Mouse (Mus musculus) neural tube, embryonic 13.5 days (tissue): ENCODE results near the gene Vamp9. TPM values are rescaled to one million over a fixed set of nuclear protein-coding genes. Genes with fewer than 3 reads are reported as not detected.
A peak's percentile ranks its signal among the peaks of the same experiment; 100 is the strongest.

ENCODE experiments used
- ATAC-seq: fragments of 200-750 bp; cut with Nextera tagmentation; 2 replicates; pipeline ENCODE4 v1.8.0; 2017; ENCODE audit warnings: low read depth, mild to moderate bottlenecking, moderate TSS enrichment, moderate library complexity
- H3K27ac ChIP-seq: fragments of 300-500 bp; sonication (generic); replicated peaks from 2 replicates; pipeline ENCODE4 v1.5.1; 2015; ENCODE audit warnings: moderate library complexity, mild to moderate bottlenecking, inconsistent platforms
- H3K27me3 ChIP-seq: fragments of 300-500 bp; sonication (generic); 2 replicates; pipeline ENCODE4 v1.6.1; 2015; ENCODE audit warnings: mild to moderate bottlenecking, inconsistent platforms
- H3K36me3 ChIP-seq: fragments of 300-500 bp; sonication (generic); 2 replicates; pipeline ENCODE4 v1.6.1; 2015; ENCODE audit warnings: mild to moderate bottlenecking, inconsistent platforms
- H3K4me1 ChIP-seq: fragments of 300-500 bp; sonication (generic); replicated peaks from 2 replicates; pipeline ENCODE4 v1.6.1; 2015; ENCODE audit warnings: inconsistent platforms
- H3K4me2 ChIP-seq: fragments of 300-500 bp; sonication (generic); 2 replicates; pipeline ENCODE4 v1.6.1; 2015; ENCODE audit warnings: inconsistent platforms, mild to moderate bottlenecking, moderate library complexity
- H3K4me3 ChIP-seq: fragments of 300-500 bp; sonication (generic); 2 replicates; pipeline ENCODE4 v1.5.1; 2015; ENCODE audit warnings: mild to moderate bottlenecking, inconsistent platforms
- H3K9ac ChIP-seq: fragments of 300-500 bp; sonication (generic); 2 replicates; pipeline ENCODE4 v1.6.1; 2015; ENCODE audit warnings: moderate library complexity, mild to moderate bottlenecking, inconsistent platforms
- H3K9me3 ChIP-seq: fragments of 300-500 bp; sonication (generic); 2 replicates; pipeline ENCODE4 v1.6.1; 2016; ENCODE audit warnings: inconsistent platforms
- WGBS: fragments of 180-500 bp; shearing (Covaris S2); methylation state at CpG from one replicate; pipeline ENCODE4 v1.1.7; 2015; 5-methylcytosine and 5-hydroxymethylcytosine counted together
- polyA plus RNA-seq: library from polyadenylated mRNA; unstranded; fragments of >200 nt; fragmentation: Nextera tagmentation; extraction: Ambion mirVana; gene quantifications from 2 replicates; pipeline ENCODE4 v1.2.1, GENCODE M21; 2015

Vamp9 gene
- 0.40 and 0.69 TPM in 2 replicates for polyA plus RNA-seq

DNA sequence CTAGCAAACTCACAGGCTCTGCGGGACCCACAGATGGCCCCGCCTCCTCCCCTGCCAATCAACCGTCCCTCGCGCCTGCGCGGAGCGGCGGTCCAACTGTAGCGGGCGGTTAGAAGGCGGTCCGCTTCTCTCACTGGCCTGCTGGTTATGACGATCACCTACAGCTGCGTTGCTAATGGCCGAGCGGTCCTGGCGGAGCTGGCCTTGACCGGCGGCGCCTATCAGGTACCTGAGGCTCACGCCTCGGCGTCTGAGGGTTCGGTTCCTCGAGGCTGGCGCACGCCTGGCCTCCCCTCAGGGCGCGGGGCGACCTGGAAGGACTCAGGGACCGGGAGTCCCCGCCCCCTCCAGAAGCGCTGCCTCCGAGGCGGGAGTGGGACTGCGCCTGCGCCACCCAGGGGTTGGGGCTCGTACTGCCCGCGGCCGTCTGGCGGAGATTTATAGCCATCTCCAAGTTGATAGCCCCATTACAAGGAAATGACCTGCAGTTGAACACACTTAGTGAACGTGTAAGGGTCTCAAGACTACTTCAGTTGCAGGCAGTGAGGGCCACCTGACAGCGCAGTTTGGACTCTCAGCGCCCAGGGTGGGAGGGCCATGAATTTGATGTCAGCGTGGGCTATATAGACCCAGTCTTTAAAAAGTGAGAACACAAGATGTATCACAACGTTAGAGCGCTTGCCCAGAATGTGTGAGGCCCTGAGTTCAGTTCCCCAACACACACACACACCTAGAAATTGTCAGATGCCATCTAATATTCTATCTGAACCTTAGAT lies at the start of gene Vamp9:
Gene Vamp9 (plus strand): TSS at position 74 of the 776 bp plus-strand sequence.
- Histone ChIP-seq H3K27me3 (no peaks in the 10 kb centered on the region), H3K36me3 (no peaks in the 10 kb centered on the region), H3K4me2 (peak within 1 kb of the TSS; percentile 55), H3K4me1 (peaks cover 5% of the 10 kb centered on the region; the same call in 1 of the 2 replicates), H3K27ac (peak within 1 kb of the TSS; percentile 89), H3K9ac (peak within 1 kb of the TSS; percentile 76), H3K4me3 (peak within 1 kb of the TSS; percentile 62), H3K9me3 (no peaks in the 10 kb centered on the region)
- WGBS: 5% methylated on average over 49 of the region's 49 CpGs
- ATAC-seq: peak; percentile 99

- Histone ChIP-seq H3K27ac (no peak overlapping the region), H3K4me2 (no peak overlapping the region), H3K9ac (no peak overlapping the region), H3K4me3 (no peak overlapping the region), H3K4me1 (no peaks in the 10 kb centered on the region; the same call in 1 of the 2 replicates), H3K36me3 (no peaks in the 10 kb centered on the region), H3K27me3 (no peaks in the 10 kb centered on the region), H3K9me3 (no peaks in the 10 kb centered on the region)
- no peak for ATAC-seq
- 41% methylated on average over 14 of the region's 14 CpGs for WGBS
Measured at GRCm38 (mm10) chr5:99857106-99857637, 48.9 kb upstream of the Vamp9 start.

- H3K36me3 ChIP-seq: no peaks in the 10 kb centered on the region
- no peak overlapping the region for H3K27ac ChIP-seq
- 54% methylated on average over 13 of the region's 13 CpGs for WGBS
Measured at GRCm38 (mm10) chr5:99859637-99860433, 46.2 kb upstream of the Vamp9 start.

DNA sequence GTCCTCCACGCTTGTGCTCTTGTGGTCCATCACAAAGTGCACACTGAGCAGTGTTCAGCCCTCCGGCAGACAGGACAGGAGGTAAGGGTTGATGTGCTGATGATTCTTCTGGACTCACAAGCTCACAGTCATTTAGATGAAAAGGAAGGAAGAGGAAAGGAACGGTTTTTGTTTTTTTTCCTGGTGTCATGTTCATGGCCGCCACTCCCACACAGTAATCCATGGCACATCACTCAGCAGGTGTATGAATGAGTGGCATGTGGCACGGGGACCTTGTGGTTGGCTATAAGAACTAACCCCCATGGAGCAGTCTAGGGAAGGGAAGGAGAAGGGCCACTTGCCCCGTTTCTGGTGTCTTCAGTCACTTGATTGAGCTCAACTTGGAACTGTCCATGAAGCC lies 44.2 kb upstream of the Vamp9 start:
- no peak for ATAC-seq
- Histone ChIP-seq H3K36me3 (no peaks in the 10 kb centered on the region), H3K27ac (no peak overlapping the region), H3K4me2 (no peak overlapping the region), H3K27me3 (no peaks in the 10 kb centered on the region), H3K4me3 (no peak overlapping the region), H3K9ac (no peak overlapping the region), H3K9me3 (no peaks in the 10 kb centered on the region), H3K4me1 (no peaks in the 10 kb centered on the region; the same call in 1 of the 2 replicates)
- WGBS: 86% methylated on average over 6 of the region's 6 CpGs

More at GRCm38 (mm10) chr5:99859637-99860433, 46.2 kb upstream of the Vamp9 start:
- ATAC-seq: no peak
- no peaks in the 10 kb centered on the region for H3K9me3 ChIP-seq
- H3K27me3 ChIP-seq: no peaks in the 10 kb centered on the region
- no peak overlapping the region for H3K9ac ChIP-seq
- H3K4me1 ChIP-seq: no peaks in the 10 kb centered on the region; the same call in 1 of the 2 replicates
- no peak overlapping the region for H3K4me2 ChIP-seq
- H3K4me3 ChIP-seq: no peak overlapping the region

DNA sequence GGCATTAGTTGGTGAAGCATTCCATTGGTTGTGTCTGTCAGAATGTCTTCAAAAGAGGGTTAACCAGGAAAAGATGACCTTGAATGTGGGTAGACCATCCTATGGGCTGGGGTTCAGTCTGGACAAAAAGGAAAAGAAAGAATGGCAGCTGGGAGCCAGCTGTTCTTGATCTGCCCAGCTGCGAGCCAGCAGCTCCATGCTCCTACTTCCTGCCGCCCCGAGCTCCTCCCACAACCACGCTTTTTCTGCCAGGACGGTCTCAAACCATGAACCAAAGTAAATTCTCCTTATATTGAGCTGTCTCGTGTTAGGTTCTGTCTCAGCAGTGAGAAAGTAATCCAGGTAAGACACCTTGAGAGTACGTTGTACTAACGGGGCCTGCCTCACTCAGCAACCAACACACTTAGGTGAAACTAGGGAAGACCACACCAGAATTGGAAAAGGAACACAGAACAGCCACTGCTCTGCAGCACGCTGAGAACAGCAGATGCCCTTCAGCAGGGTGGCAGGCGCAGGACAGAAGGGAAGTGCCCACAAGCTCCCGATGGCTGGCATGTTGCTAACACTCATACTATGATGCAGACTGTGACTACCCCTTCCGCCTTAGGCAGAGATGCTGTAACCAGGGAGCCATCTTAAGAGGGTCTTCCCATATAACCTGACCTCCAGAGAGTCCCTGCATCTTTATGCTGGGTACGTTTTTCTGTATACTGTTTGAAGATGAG lies 42.2 kb upstream of the Vamp9 start:
- H3K9ac ChIP-seq: no peak overlapping the region
- no peak overlapping the region for H3K4me2 ChIP-seq
- H3K27me3 ChIP-seq: no peaks in the 10 kb centered on the region
- ATAC-seq: no peak
- no peak overlapping the region for H3K27ac ChIP-seq
- no peaks in the 10 kb centered on the region for H3K4me1 ChIP-seq
- WGBS: 87% methylated on average over 13 of the region's 13 CpGs
- no peaks in the 10 kb centered on the region for H3K9me3 ChIP-seq
- no peak overlapping the region for H3K4me3 ChIP-seq
- H3K36me3 ChIP-seq: no peaks in the 10 kb centered on the region

DNA sequence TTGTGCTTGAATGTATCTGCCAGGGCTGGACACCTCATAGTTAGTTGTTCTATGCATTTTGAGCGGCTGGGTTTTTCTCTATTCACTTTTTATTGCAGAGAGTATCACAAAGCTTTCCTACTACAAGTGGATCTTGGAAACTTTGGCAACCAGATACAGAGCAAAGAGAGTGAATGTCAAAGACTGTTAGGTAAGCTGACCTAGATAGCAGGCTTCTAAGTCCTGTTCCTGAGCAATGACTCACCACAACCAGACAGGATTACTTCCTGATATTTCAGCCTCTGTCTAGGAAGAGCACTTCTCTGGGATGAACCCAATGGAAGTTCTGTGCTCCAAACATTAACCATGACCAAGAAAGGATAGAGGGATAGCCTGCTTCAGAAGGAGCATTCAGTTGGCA lies 40.3 kb upstream of the Vamp9 start:
- no peak overlapping the region for H3K4me2 ChIP-seq
- H3K4me3 ChIP-seq: no peak overlapping the region
- H3K27ac ChIP-seq: no peak overlapping the region
- no peaks in the 10 kb centered on the region for H3K4me1 ChIP-seq
- no peak overlapping the region for H3K9ac ChIP-seq
- no peaks in the 10 kb centered on the region for H3K9me3 ChIP-seq
- WGBS: 90% methylated on average over 1 of the region's 1 CpGs
- no peaks in the 10 kb centered on the region for H3K27me3 ChIP-seq
- no peaks in the 10 kb centered on the region for H3K36me3 ChIP-seq
- no peak for ATAC-seq

- no peak for ATAC-seq
- H3K36me3 ChIP-seq: no peaks in the 10 kb centered on the region
- no peak overlapping the region for H3K9ac ChIP-seq
- H3K9me3 ChIP-seq: no peaks in the 10 kb centered on the region
- H3K4me2 ChIP-seq: no peak overlapping the region
- no peak overlapping the region for H3K27ac ChIP-seq
- 90% methylated on average over 17 of the region's 17 CpGs for WGBS
- no peak overlapping the region for H3K4me3 ChIP-seq
- H3K4me1 ChIP-seq: peaks cover 5% of the 10 kb centered on the region
- no peaks in the 10 kb centered on the region for H3K27me3 ChIP-seq
Measured at GRCm38 (mm10) chr5:99868286-99868685, 37.8 kb upstream of the Vamp9 start.

- Histone ChIP-seq H3K4me1 (peaks cover 5% of the 10 kb centered on the region), H3K4me3 (no peak overlapping the region), H3K27ac (no peak overlapping the region), H3K4me2 (no peak overlapping the region), H3K27me3 (no peaks in the 10 kb centered on the region), H3K9me3 (no peaks in the 10 kb centered on the region), H3K36me3 (no peaks in the 10 kb centered on the region), H3K9ac (no peak overlapping the region)
- WGBS: 91% methylated on average over 9 of the region's 9 CpGs
- ATAC-seq: no peak
Measured at GRCm38 (mm10) chr5:99868923-99869322, 37.1 kb upstream of the Vamp9 start.

- WGBS: 21% methylated on average over 9 of the region's 9 CpGs
- no peak overlapping the region for H3K4me2 ChIP-seq
- H3K4me1 ChIP-seq: peaks cover 23% of the 10 kb centered on the region
- H3K27ac ChIP-seq: no peak overlapping the region
- 0 out of 2 replicates have a peak, but pooled peaks have one; percentile 28 for ATAC-seq
- no peak overlapping the region for H3K4me3 ChIP-seq
- H3K9ac ChIP-seq: no peak overlapping the region
- H3K36me3 ChIP-seq: no peaks in the 10 kb centered on the region
- H3K9me3 ChIP-seq: peaks cover 3% of the 10 kb centered on the region; the same call in 1 of the 2 replicates
- H3K27me3 ChIP-seq: no peaks in the 10 kb centered on the region
Measured at GRCm38 (mm10) chr5:99877565-99877964, 28.5 kb upstream of the Vamp9 start.

DNA sequence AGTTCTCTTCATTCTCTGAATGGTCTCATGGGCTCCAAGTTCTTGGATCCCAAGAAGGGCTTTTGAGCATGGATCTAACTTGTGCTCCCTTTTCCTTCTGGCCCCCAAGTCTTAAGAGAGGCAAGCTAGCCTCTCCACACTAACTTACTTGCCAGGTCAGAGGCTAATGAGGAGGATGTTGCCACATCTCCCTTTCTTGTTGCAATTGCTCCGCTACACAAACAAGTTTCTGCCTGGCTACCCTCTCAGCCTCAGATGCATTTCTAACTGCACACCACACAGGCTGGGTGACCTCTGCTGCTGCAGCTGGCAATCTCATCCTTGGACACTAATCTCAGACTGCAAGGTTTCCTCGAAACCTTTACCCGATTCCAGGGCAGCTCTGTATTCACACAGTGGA lies 23.6 kb upstream of the Vamp9 start:
- WGBS: 90% methylated on average over 3 of the region's 3 CpGs
- Histone ChIP-seq H3K9me3 (no peaks in the 10 kb centered on the region), H3K27ac (no peak overlapping the region), H3K27me3 (no peaks in the 10 kb centered on the region), H3K4me3 (no peak overlapping the region), H3K4me2 (no peak overlapping the region), H3K4me1 (peaks cover 7% of the 10 kb centered on the region), H3K36me3 (no peaks in the 10 kb centered on the region), H3K9ac (no peak overlapping the region)
- ATAC-seq: no peak

- Histone ChIP-seq H3K27me3 (no peaks in the 10 kb centered on the region), H3K36me3 (no peaks in the 10 kb centered on the region), H3K9me3 (no peaks in the 10 kb centered on the region), H3K4me3 (no peak overlapping the region), H3K9ac (no peak overlapping the region), H3K27ac (no peak overlapping the region), H3K4me1 (no peaks in the 10 kb centered on the region), H3K4me2 (no peak overlapping the region)
- WGBS: 88% methylated on average over 4 of the region's 4 CpGs
- ATAC-seq: no peak
Measured at GRCm38 (mm10) chr5:99884035-99884434, 22.0 kb upstream of the Vamp9 start.
